Mouse (Mus musculus): ENCODE measurements around the gene C1qtnf6.

DNA sequence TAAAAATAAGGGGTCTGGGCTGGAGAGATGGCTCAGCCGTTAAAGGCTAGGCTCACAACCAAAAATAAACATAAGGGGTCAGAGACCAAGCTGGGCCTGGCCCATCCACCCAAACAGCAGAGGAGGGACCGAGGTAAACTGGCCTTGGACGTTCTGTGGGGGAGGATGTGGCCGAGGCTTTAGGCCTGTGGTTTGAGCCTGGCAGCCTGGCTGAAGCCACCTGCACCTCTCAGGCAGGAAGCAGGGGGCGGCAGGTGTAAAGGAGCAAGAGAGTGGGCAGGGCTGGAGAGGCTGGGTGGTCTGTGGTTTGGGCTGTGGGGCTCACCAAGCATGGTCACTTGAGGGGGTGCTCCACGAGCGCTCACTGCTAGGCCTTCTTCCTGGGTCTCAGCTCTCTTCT, 19.3 kb downstream of the C1qtnf6 start:
- TF ChIP-seq CTCF (IDR thresholded peaks at IDR 0.05; ENCODE audit: low read depth, low read length): no peak
- TF ChIP-seq POLR2A (IDR thresholded peaks at IDR 0.05; ENCODE audit: borderline replicate concordance, low read depth, low read length): no peak

Measured in bone marrow macrophage, adult 2 months (primary cell).